Mouse (Mus musculus) frontal cortex, adult 2 months (tissue): ENCODE measurements around the gene Rtn2. TPM values are rescaled to one million over a fixed set of nuclear protein-coding genes. Genes with fewer than 3 reads are reported as not detected.

Source experiments
- DNase-seq, 2 experiments: peaks; one replicate each; pipeline ENCODE4 v3.0.0; 2022; ENCODE audit warnings: low spot score in 1 of 2; ENCODE audit errors: extremely low spot score in 1 of 2
- polyA plus RNA-seq: library from polyadenylated mRNA; depleted of rRNA; stranded (reverse); fragments of >200 nt; gene quantifications from 2 replicates; pipeline ENCODE4 v1.2.3, GENCODE M21; 2012; rRNA removed

Gene Rtn2
- polyA plus RNA-seq: 128 and 135 TPM in 2 replicates

DNA sequence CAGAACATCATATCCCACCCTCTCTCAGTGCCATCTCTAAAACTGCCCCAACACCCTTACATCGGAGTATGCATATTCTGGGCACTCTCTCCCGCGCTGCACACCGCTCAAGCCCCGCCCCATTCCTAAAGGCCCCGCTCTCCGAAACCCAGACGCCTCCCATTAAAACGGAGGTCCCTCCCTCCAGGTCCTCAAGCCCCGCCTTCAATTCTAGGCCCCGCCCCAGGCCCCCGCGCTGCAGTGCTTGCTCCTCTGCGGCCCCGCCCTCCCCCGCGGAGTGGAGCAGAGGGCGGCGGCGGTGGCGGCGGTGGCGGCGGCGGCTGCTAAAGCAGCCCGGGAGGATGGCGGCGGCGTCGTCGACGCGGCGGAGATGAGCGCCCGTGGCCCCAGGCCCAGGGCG, at the start of gene Rtn2:
Gene Rtn2 (plus strand): TSS at position 240 of the 400 bp plus-strand sequence.
- DNase-seq: peak; percentile 46 to 88

DNA sequence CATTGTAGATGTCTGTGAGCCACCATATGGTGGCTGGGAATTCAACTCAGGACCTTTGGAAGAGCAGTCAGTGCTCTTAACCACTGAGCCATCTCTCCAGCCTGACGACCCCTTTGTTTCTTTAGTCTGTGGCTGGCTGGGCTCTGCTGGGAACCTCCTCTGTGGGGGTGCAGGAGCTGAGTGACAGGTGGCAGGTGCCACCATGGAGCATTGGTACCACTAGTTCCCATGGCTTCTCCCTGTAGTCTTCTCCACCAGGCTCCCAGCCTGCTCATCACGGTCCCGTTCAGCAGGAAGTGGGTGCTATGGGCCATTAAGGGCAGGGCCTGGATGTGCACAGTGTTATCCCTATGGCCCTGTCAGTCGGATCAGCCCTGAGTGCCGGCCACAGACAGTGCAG, 47.8 kb upstream of the Rtn2 start:
- no peak for DNase-seq

DNA sequence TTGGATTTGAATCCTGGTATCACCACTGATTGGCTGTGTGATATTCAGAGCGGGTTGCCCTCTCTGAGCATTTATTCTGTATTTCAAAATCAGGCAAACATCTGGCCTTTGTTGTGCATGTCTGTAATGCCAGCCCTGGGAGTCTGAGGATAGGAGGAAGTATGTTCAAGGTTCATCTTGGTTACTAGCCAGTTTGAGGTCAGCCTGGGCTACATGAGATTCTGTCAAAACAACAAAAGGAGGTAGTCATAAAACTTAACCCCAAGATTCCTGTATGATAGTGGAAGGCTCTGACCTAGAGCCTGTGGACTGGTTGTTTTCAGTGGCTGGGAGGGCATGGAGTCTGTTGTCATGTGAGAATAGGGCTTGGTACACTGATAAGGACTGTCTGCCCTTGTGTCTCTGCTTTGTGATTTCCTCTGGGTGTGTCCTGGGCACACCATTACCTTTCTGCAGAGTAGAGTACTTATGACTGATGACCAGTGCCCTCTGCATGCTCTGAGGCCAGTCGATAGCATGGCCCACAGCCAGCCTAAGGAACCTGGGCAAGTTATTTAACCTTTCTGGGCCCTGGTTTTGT, 47.2 kb upstream of the Rtn2 start:
- DNase-seq: no peak

DNA sequence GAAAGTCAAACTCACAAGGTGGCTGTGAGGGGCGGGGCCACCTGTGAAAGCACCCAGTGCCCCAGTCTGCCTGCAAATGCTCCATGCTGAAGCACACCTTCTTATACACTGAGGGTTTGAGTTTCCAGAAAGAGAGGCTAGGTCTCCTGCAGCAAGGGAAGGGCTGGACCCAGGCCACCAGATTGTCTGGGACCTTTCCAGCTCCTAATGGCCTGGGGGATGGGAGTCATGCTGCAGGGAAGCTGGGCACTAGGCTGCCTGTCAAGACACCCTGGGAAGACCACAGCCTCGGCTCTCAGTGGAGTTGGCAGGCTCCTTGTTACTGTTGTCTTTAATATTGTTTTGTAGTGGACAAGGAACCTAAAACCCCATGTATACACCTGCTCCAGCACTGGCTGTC, 46.0 kb upstream of the Rtn2 start:
- DNase-seq: no peak

DNA sequence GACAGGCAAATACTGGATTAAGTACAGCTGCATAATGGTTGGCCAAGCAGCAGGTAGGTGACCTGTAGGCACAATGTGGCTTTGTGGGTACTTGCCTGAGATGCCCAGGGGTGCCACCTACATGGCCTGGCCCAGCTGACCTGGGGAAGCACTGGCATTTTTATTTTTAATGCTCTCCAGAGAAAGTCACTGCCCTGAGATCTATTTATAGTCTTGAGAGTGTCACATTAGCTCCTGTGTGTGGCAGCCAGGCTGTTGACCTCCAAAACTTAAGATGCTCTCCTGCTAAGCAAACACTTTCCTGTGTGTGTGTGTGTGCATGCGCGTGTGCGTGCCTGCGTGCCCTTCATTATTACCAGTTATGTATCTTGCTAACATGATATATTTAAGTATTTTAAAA, 44.1 kb upstream of the Rtn2 start:
- DNase-seq: no peak

DNA sequence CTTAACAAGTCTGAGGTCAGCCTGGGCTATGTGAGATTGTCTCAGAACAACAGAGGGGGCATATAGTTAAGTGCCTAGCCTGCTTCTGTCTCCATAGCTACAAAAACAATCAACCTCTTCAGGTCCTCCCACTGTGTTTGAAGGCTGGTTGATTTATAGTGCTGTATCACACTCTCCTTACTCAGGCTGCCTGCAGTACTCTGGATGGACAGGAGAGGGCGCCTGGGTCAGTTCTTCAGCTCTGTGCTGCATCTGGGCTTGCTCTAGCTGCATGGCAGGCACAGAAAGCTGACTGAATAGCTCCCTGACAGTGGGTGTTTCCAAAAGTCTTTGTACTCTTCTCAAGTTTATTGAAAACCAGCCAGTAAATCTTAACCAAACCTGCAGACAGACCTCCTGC, 43.0 kb upstream of the Rtn2 start:
- DNase-seq: peak; percentile 85 to 98

DNA sequence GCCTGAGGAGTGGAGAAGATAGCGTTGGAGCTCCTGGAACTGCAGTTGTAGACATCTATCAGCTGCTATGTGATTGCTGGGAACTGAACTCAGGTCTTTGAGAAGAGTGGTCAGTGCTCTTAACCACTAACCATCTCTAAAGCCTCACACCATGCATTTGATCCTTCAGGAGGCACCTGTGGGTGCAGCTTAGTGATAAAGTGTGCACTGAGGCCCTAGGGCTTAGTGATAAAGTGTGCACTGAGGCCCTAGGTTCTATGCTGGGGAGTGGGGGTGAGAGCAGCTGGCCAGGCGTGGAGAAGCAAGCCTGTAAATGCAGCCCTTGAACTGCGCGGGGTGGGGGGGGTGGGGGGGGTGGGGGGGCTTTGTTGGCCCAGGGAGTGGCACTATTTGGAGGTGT, 42.4 kb upstream of the Rtn2 start:
- no peak for DNase-seq

DNA sequence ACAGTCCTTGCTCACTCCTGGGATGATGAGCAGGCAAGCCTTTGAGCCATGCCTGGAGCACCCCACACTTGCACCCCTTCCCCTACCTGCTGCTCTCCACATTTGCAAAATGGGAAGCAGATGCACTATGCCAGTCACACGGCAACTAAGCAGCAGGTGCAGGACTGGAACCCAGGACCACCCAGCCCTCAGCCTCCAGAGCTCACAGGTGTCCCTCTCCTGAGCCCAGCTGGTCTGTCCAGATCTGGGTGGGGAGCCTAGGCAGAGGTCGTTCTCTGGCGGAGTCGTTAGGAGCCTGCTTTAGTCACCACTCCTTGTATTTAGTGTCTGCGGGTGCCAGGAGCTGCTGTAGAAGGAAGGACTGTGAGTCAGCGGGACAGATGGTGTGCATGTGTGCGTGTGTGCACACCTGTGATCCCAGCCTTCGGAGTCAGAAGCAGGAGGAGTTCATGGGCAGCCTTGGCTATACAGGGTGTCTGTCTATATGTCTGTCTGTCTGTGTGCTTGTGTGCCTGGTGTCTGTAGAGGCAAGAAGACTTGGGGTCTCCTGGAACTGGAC, 41.4 kb upstream of the Rtn2 start:
- DNase-seq: no peak

DNA sequence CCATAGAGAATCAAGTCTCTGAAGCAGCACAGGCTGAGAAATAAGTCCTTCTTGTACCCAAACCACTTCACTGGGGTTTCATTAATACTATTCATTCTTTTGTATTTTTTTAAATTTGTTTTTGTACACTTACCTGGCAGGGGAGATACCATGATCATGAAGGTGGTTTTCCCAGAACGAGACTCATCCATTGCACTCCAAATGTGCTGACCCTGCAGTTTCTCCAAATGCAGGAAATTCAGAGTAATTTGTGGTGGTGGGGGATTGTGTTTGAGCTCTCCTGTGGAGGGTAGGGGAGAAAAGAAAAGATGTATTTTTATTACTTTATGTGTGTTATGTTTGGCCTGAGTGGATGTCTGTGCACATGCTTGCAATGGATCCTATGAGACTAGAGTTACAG, 40.4 kb upstream of the Rtn2 start:
- DNase-seq: no peak

DNA sequence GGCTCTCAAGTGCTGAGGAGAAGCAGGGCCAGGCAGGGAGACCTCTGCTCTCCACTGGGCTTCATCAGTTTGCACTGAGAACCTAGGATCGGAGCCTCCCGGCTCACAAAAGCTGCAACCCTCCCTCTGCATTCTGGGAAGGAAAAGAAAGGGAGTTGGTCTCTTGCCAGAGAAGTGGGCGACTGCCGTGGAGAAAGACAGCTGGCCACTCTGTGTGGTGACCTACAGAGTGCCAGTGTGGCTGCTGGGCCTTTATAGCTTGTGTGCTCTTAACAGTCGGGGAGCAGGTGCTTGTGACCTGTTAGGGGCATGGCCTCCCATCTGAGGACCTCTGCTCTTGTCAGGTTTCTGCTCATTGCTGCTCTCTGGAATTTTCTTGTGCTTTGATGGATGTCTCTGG, 38.6 kb upstream of the Rtn2 start:
- peak in 1 of 2 experiments; percentile 59 for DNase-seq

DNA sequence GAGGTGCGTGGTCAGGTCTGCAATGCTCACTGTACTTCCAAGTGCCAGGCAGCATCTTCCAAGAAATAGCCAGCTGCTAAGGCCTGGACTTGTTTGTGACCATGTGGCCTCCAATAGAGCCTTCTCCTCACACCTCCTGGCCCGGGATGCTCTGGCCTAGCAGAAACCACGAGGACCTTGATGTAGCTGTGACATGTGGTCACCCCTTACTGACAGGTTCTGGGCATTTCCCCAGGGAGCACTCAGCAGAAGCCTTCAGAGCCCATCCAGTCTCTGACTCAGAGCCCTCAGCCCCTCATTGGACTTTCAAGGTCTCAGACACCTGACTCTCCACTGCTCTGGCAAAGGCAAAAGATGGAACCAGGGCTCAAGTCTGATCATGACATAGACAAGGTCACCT, 37.3 kb upstream of the Rtn2 start:
- DNase-seq: no peak

DNA sequence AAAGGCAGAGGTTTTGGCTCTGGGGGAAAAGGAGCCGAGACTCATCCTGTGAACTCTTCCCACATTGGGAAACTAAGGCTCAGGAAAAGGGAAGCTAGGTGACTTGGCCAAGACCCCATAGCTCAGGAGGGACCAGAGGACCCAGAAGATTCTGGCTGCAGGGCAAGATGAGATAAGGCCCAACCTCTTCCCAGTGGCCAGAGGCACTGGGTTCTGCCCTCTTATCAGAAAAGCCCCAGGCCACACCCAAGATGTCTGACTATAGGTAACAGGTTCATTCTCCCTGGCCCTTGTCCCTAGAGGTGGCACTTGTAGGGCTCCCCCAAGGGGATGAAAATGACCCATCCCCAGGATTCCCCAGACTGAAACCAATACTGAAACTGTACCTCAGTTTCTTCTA, 35.6 kb upstream of the Rtn2 start:
- no peak for DNase-seq

DNA sequence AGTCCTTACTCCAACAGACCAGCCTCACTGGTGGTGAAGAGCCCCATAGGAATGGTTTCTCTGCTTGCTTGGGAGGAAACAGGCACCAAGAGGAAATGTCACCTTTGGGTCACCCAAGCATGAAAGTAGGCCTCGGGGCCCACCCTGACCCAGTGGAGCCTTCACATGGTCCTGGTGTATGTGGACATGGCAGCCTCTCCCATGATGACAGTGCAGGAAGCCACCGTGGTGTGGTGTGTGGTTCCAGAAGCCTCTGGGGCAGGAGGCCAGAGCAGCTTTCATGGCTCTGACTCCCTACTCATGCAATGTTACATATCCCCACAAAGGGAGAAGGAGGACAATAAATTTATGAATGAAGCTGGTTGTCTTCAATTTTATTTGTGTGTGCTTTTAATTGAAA, 34.9 kb upstream of the Rtn2 start:
- DNase-seq: no peak

DNA sequence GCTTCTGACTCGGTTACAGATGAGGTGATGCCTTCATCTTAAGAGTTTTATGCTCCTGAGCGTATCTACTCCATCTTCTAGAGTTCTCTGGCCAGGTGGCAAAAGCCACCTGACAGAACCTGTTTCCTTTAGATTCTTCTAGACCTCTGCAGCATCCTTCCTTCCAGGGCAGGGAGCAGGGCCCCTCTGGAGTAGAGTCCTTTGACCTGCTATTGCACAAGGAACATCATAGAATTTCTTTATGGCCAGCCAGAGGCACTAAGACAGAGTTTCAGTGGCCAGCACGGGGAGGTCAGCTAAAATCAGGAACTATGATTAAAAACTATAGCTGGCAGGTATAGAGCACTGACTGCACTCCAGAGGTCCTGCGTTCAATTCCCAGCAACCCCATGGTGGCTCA, 30.3 kb upstream of the Rtn2 start:
- DNase-seq: no peak

DNA sequence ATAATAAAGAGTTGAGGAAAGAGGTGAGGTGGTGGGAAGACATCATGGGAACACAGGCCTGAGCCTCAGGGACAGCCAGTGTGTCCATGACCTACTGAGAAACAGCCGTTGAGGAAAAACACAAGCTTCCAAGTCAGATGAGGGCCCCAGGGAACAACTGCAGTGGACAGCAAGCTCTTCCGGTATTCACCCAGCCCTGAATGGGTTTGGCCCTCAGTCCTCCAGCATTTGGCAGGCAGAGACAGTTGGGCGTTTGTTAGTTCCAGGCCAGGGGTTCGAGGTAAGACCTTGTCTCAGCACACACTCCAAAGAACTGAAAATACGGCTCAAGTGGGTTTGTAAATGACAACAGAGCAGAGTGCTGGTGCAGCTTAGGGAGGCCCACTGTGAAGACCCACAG, 29.0 kb upstream of the Rtn2 start:
- no peak for DNase-seq

DNA sequence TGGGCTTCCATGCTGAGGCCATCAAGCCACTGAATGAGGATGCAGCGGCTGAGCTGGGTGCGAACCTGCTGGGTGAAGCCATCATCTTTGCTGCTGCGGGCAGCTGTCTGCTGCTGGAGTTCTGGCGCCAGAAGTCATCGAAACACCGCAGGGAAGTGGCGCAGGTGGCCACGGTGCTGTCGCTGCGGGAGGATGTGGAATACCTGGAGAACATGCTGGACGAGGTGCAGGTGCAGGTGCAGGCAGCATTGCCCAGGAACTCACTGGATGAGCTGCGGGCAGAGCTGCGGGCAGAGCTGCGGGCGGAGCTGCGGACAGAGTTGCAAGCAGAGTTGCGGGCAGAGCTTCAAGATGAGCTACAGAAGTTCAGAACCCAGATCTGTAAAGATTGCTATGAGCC, 27.0 kb upstream of the Rtn2 start:
- DNase-seq: no peak

DNA sequence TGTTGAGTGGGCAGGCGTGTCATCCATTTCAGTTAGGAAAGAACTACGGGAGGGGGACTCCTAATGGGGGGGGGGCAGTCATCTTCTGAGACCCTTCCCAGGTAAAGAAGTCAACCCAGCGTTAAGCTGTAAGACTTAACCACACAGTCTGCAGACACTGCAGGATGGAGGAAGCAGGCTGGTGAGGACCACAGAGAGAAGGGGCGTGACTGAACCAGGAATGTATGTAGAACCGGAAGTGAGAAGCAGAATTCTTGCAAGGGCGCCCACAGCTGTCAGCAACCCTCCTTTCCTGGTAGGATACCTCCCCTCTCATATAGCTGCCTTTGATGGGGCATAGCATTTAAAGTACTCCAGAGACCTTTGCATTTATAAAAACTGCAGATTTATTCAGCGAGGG, 25.9 kb upstream of the Rtn2 start:
- no peak for DNase-seq

DNA sequence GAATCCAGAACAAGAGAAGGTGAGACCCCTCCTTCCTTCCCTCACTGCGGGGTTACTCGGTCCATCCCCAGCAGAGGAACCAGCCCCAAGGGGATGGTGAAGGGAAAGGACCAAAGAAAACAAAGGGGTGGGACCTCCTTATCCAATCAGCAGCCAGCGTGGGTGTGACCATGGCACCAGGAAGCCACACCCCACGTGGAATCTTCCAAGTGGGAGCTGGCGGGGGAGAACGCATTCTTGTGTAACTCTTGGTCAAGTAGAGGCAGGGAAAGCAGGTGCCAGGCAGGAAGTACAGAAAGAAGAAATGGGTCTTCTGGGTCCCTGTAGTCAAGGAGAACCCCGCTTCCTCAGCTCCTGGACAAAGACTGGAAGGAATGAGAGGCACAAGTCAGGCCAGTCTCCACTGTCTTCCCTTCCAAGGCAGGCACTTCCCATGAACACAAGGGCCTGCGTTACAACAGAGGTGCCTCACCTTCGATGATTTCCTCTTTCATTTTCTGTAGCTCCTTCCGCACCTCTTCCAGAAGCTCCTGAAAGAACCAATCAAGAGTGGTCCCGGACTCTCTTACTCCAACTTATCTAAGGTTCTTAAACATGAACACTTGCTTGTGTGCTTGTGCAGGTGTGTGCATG, 24.9 kb upstream of the Rtn2 start:
- DNase-seq: peak; percentile 58 to 61

DNA sequence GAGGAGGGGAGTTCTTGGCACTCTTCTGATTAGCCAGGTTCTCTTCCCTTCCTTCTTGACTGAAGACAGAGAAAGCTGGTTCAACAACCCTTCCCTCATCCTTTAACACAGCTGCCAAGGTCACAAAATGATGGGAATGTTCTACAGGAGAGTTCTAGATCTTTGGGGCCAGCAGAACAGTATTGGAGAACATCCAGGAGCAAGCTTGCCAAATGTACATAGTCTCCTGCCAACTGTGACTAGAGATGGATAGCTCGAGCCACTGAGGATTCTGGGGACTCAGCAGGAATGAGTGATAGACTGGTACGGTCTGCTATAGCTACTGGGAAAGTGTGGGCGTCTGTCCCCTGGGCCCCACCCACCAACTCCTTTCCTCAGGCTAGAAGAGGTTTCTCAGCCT, 24.1 kb upstream of the Rtn2 start:
- no peak for DNase-seq

DNA sequence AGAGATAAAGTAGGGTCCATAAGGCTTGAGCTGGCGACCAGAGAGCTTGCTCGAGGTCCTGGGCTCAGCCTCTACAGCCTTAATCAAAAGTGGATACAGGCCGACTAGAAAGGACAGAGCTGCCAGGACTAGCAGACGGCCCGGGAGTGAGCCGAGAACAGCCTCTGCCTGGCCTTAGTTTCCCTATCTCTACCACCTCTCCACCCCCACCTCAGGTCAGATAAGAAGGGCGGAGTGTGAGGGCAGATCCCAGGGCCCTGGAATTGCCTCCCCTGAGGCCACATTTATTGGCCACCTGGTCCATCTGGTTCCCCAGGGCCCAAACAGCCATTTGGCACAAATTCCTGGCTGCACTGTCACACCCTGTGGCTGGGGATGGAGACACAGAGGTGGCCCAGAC, 17.3 kb upstream of the Rtn2 start:
- DNase-seq: no peak

DNA sequence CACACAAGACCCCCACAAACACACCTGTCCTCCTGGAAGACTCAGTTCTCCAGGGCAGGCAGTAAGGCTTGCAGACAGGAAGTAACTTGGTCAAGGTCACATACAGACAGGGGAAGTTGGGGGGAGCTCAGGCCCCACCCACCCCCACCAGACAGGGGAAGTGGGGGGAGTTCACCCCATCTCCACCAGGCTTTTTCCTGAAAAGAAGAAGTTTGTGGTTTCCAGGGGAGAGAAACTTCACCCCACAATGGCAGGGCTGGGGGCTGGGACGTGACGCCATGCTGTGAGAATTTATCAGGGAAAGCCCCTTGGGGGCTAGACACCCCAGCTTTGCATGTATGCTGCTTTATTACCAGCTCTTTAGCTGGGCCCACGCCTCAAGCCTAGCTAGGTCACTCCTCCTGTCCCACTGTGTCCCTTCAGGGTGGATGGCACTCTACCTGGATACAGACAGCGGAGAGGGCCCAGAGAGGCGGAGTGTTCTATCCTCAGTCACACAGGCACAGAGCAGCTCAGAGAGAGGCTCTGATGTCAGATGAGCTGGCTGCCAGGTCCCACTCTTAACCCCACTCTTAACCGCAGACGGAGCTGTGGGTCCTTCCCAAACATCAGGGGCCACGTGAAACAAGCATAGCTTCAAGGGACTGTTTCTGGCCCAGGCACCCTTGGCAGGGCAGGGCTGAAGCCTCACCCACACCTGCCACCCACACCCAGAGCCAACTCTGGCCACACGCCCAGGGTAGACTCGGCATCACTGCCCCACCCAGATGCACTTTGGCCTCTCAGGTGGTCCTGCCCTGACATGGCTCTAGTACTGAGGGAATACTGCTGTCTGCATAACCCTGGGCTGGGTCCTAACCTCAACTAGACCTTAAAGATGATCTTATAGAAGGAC, 16.2 kb upstream of the Rtn2 start:
- DNase-seq: no peak

DNA sequence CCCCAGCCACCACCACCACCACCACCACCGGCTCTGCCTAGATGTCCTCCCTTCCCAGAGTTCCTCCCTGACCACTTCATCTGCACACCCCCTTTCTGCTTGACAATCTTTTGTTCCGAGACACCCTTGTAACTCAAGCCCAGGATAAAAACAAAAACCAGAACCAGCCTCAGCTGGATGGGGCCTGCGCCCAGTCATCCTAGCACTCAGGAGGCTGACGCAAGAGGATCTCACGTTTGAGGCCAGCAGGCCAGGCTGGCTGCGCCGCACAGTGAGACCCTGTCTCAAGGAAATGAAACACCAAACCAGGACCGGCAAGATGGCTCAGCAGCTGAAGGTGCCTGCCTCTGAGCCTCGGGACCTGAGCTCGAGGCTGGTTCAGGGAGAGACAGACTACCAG, 15.4 kb upstream of the Rtn2 start:
- DNase-seq: no peak
